ENCODE assay signal across 21 mouse cellular contexts in the genomic region with DNA sequence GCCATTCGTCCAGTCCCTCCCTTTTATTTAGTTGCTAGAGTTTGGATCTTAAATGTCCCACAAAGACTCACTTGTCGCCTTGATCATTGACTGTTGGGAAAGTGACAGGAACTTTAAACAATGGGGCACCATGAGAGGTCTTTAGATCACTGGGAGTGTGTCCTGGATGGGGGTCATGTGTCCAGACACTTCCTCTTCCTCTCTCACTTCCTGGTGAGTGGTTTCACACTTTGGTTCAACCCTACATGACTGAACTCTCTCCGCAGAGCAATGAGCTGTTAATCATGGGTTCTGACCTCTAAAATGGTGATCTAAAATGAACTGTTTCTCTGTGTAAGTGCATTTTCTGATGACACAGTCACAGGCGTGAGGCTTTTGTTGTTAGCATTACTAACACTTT.
DNase-seq lines count a peak whose midpoint lies in the region; ATAC-seq and TF ChIP-seq lines count a peak whose summit lies in the region.
"Had no signal": no experiment of that assay in that cellular context is flagged by ENCODE, and none has a peak within 500 bp of the region (broad histone marks: within the 10 kb centered on the region; RNA-seq: fewer than 3 reads in every experiment).

No protein-coding gene starts in this region.

- no peak for ATAC-seq in liver, postnatal 0 days
- ATAC-seq in megakaryocyte, adult 5-6 weeks (ENCODE audit: poor library complexity, severe bottlenecking): peak; percentile 63
- ATAC-seq in midbrain, embryonic 13.5 days: no peak
- ATAC-seq: forebrain, embryonic 14.5 days; Patski had no signal

- no peak overlapping the region for H3K4me3 ChIP-seq in gastrocnemius, adult 2 months
- H3K4me3 ChIP-seq in liver, adult 2 months (ENCODE audit: insufficient read depth, low read depth, low read length): no peak overlapping the region
- H3K4me3 ChIP-seq in liver, postnatal 0 days (ENCODE audit: low read depth, low read length): no peak overlapping the region
- no peak overlapping the region for H3K4me3 ChIP-seq in midbrain, embryonic 10.5 days
- no peak overlapping the region for H3K4me3 ChIP-seq in midbrain, embryonic 13.5 days (replicated peaks)
- H3K4me3 ChIP-seq: forebrain, embryonic 10.5 days; heart, embryonic 12.5 days; heart, embryonic 15.5 days had no signal

- TF ChIP-seq POLR2A in liver, adult 2 months (IDR thresholded peaks at IDR 0.05; ENCODE audit: extremely low read depth, insufficient read depth, low read length): no peak

- H3K9ac ChIP-seq in liver, adult 2 months (ENCODE audit: low read depth, low read length): no peak overlapping the region
- no peak overlapping the region for H3K9ac ChIP-seq in liver, postnatal 0 days (replicated peaks)
- H3K9ac ChIP-seq in midbrain, embryonic 13.5 days (replicated peaks): no peak overlapping the region
- H3K9ac ChIP-seq: forebrain, postnatal 0 days; heart, embryonic 12.5 days; heart, embryonic 15.5 days; hindbrain, embryonic 14.5 days had no signal

- TF ChIP-seq CTCF in gastrocnemius, adult 2 months (IDR thresholded peaks at IDR 0.05): no peak
- TF ChIP-seq CTCF in liver, adult 2 months (IDR thresholded peaks at IDR 0.05; ENCODE audit: low read depth, low read length): no peak
- no peak for TF ChIP-seq CTCF in liver, postnatal 0 days (IDR thresholded peaks at IDR 0.05; ENCODE audit: low read depth)

- H3K27me3 ChIP-seq in liver, adult 2 months (ENCODE audit: control insufficient read depth, insufficient read depth, low read length): no peaks in the 10 kb centered on the region
- H3K27me3 ChIP-seq in liver, postnatal 0 days (ENCODE audit: insufficient read depth, low read length): no peaks in the 10 kb centered on the region
- H3K27me3 ChIP-seq in splenic B cell, adult 2 months (ENCODE audit: control insufficient read depth, insufficient read depth, low read length, poor library complexity, severe bottlenecking): no peaks in the 10 kb centered on the region
- no peaks in the 10 kb centered on the region for H3K27me3 ChIP-seq in midbrain, embryonic 10.5 days (ENCODE audit: low read depth, poor library complexity, severe bottlenecking)
- no peaks in the 10 kb centered on the region for H3K27me3 ChIP-seq in midbrain, embryonic 13.5 days
- H3K27me3 ChIP-seq: heart, embryonic 12.5 days; heart, embryonic 15.5 days had no signal

- no peak overlapping the region for H3K4me2 ChIP-seq in liver, postnatal 0 days (ENCODE audit: low read depth, low read length)
- no peak overlapping the region for H3K4me2 ChIP-seq in midbrain, embryonic 13.5 days (replicated peaks)
- H3K4me2 ChIP-seq: heart, embryonic 12.5 days; heart, embryonic 15.5 days; hindbrain, embryonic 14.5 days had no signal

- H3K79me2 ChIP-seq in liver, adult 2 months (ENCODE audit: control insufficient read depth, insufficient read depth, low read length): no peaks in the 10 kb centered on the region

- no peaks in the 10 kb centered on the region for H3K36me3 ChIP-seq in liver, adult 2 months (ENCODE audit: control insufficient read depth, insufficient read depth, low read length)
- no peaks in the 10 kb centered on the region for H3K36me3 ChIP-seq in liver, postnatal 0 days (replicated peaks; ENCODE audit: insufficient read depth, low read length)
- no peaks in the 10 kb centered on the region for H3K36me3 ChIP-seq in splenic B cell, adult 2 months (ENCODE audit: control insufficient read depth, insufficient read depth, low read length, poor library complexity, severe bottlenecking)
- H3K36me3 ChIP-seq in midbrain, embryonic 10.5 days: no peaks in the 10 kb centered on the region
- H3K36me3 ChIP-seq in midbrain, embryonic 13.5 days: no peaks in the 10 kb centered on the region
- H3K36me3 ChIP-seq: forebrain, embryonic 10.5 days; G1E; heart, embryonic 12.5 days; heart, embryonic 15.5 days had no signal

- intact Hi-C loops in gastrocnemius, adult 2 months (cut with DNase I): no loop called here

- no peaks in the 10 kb centered on the region for H3K9me3 ChIP-seq in liver, postnatal 0 days (ENCODE audit: low read length)
- H3K9me3 ChIP-seq in midbrain, embryonic 10.5 days (replicated peaks): no peaks in the 10 kb centered on the region
- no peaks in the 10 kb centered on the region for H3K9me3 ChIP-seq in midbrain, embryonic 13.5 days
- H3K9me3 ChIP-seq: forebrain, embryonic 10.5 days; G1E; heart, embryonic 12.5 days; heart, embryonic 15.5 days had no signal

- TF ChIP-seq EP300 in liver, postnatal 0 days (IDR thresholded peaks at IDR 0.05; ENCODE audit: low read depth): no peak

- peak overlapping the region; percentile 81 for H3K27ac ChIP-seq in gastrocnemius, adult 2 months
- H3K27ac ChIP-seq in liver, adult 2 months (replicated peaks; ENCODE audit: insufficient read depth, low read depth, low read length): no peak overlapping the region
- H3K27ac ChIP-seq in liver, postnatal 0 days (ENCODE audit: low read depth): no peak overlapping the region
- no peak overlapping the region for H3K27ac ChIP-seq in midbrain, embryonic 10.5 days (replicated peaks)
- no peak overlapping the region for H3K27ac ChIP-seq in midbrain, embryonic 13.5 days
- H3K27ac ChIP-seq: forebrain, embryonic 10.5 days; heart, embryonic 15.5 days; hindbrain, embryonic 14.5 days had no signal

- WGBS in liver, adult 2 months: 69% methylated on average over 4 of the region's 4 CpGs
- 45% methylated on average over 4 of the region's 4 CpGs for WGBS in liver, postnatal 0 days (ENCODE audit: insufficient replicate concordance)
- WGBS in midbrain, embryonic 10.5 days: 81% methylated on average over 4 of the region's 4 CpGs
- WGBS in midbrain, embryonic 13.5 days: 80% methylated on average over 4 of the region's 4 CpGs

- no peaks in the 10 kb centered on the region for H3K4me1 ChIP-seq in liver, adult 2 months (ENCODE audit: control insufficient read depth, insufficient read depth, low read length)
- H3K4me1 ChIP-seq in liver, postnatal 0 days (ENCODE audit: insufficient read depth): no peaks in the 10 kb centered on the region
- H3K4me1 ChIP-seq in midbrain, embryonic 10.5 days: no peaks in the 10 kb centered on the region
- H3K4me1 ChIP-seq in midbrain, embryonic 13.5 days (replicated peaks): no peaks in the 10 kb centered on the region
- H3K4me1 ChIP-seq: forebrain, embryonic 10.5 days; heart, embryonic 12.5 days; heart, embryonic 15.5 days had no signal

- DNase-seq in gastrocnemius, adult 2 months: no peak
- no peak for DNase-seq in gastrocnemius, postnatal 10 days
- DNase-seq in liver, adult 2 months (ENCODE audit: extremely low read depth, low read depth, low spot score): peak; percentile 36
- DNase-seq in liver, postnatal 0 days: no peak
- peak; percentile 42 for DNase-seq in splenic B cell, adult 2 months (ENCODE audit: low read depth, low spot score)
- no peak for DNase-seq in midbrain, embryonic 10.5 days (ENCODE audit: low spot score)
- DNase-seq: adrenal gland, postnatal 10 days; adrenal gland, postnatal 36 days; cerebellum, adult 18-20 months; cerebellum, adult 9-10 months; heart, postnatal 4 days had no signal

Comparison
In these comparisons a context has a peak if more than half of its experiments do, and no peak if none do; other contexts are left out.
1. DNase-seq: peak in liver, adult 2 months (single experiment) and splenic B cell, adult 2 months (single experiment); none in gastrocnemius, adult 2 months (single experiment), gastrocnemius, postnatal 10 days (single experiment), liver, postnatal 0 days (single experiment) and midbrain, embryonic 10.5 days (single experiment).